Mouse (Mus musculus): ENCODE measurements around the gene Pop5.

Pop5 gene

DNA sequence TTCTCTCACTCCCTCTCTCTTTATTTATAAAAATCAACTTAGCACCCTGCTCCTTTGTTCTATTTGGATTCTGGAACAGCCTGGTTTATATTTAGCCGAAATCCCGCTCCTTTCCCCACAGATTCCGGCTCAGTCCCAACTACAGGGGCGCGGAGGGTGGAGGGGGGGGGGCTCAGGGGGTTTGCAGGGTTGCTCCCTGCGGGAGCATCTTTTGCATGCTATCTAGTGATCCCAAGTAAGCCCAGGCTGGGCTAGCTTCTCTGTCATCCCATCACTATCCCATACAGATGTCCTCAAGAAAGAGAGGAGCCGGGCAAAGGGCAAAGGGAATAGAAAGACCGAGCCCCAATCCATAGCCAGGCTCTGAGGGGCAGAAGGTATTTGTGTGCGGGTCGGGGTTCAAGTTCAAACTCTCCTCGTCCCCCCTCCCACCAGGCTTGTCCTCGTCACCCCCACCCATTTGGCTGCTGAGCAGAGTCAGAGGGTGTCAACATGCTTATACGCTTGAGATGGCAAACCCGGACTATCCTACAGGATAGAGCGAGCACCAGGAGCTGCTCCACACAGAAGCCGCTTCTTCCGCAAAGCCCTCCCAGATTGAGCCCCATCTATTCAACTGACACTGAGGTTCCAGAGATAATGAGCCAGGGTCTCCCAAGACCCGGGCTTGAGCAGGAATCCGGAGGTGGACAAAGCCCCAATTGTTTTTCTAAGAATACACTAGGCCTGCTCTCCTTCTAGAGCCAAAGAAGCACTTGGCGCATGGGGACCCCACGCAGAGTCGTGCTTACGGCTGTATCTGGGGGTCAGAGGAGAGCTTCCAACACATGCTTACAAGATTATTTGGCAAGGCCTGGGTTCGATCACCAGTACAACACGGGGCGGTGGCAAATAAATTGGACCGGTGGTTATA lies 20.1 kb upstream of the Pop5 start:
- DNase-seq: no peak

DNA sequence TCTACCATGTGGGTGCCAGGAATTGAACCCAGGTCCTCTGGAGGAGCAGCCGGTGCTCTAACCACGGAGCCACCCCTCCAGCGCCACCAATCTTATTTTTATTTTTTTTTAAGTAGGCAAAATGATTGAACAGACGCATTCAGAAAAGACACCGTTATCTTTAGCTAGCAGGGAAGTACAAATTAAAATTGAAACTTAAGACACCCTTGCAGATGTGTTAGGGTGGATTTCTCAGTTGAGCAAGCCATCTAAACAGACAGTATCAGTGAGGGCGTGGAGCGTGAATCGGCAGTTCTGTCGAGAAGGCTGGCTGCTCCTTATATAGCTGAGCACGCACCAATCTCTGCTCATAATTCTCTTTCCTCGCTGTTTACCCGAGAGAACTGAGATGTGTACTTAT lies 17.6 kb upstream of the Pop5 start:
- no peak for DNase-seq

DNA sequence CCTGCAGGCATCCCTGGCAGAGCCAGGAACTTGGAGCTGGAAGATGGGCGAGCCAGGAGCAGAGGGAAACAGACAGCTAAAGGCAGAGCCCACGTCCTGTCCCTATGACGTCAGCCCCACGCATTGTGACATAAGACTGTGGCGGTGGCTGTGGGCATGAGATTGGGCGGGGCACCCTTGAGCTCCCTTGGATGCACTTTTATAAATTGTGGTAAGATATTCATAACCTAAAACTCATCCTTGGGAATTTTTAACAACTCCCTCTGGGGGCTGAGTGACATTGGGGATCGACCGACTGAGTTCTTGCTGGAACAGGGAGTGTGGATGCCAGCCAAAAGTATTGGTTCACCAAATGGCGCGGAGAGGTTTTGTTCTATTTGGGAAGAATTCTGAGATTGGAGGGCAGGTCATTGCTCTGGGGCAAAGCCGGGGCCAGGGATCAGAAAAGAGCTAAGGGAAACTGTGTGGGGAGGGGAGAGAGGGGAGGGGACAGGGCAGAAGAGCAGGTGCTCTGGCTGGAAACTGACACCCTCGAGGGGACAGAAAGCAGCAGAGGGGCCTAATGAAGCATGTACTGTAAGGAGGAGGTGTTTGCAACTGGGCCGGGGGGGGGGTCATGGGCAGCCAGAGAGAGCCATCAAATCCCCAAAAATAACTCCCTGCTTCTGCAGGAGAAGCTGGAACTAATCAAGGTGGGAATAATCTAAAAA lies 14.6 kb upstream of the Pop5 start:
- no peak for DNase-seq

DNA sequence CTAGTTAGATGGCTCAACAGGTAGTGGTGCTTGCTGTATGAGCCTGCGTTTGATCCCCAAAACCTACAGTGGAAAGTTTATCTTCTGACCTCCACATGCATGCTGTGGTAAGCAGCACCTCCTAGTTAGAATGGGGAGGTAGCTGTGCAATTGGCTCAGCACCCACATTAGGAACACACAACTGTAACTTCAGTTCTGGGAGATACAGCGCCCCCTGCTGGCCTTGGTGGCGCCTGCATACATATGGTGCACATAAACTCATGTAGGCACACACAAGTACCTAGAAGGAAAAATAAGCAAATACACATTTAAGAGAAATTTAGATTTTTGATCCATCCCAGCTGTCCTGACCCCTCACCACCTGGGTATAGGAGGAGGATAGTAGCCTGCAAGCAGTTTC lies 13.2 kb upstream of the Pop5 start:
- no peak for DNase-seq

DNA sequence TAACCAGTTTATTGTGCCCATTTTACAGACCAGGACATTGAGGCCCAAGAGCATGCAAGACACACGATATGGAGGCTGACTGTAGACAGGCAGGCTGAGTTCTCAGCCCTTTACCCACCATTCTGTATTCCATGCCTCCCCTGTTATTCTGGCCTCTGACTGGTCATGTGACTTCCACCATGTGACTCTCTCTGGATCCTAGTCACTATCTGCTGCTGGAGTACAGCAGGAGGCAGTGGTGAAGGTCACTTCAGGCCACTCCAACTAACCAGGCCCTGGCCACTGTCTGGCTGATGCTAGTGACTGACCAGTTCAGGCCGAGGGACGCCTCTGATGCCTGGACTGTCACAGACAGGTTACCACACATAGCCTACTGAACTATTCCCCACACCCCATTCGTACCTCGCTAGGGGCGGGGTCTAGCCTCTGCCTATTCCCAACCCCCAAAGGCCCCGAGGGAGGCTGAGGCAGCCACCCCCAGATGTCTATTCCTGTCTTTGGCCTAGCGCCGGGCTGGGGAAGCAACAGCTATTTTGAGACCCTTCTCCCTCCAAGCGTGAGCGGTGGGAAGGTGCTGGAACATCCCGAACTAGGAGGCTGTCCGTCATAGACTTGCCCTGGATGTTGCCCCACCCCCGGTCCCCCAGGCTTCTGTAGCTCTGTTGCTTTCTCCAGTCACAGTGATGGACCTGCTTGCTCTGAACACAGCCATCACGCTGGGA lies 4.6 kb upstream of the Pop5 start:
- DNase-seq: no peak

DNA sequence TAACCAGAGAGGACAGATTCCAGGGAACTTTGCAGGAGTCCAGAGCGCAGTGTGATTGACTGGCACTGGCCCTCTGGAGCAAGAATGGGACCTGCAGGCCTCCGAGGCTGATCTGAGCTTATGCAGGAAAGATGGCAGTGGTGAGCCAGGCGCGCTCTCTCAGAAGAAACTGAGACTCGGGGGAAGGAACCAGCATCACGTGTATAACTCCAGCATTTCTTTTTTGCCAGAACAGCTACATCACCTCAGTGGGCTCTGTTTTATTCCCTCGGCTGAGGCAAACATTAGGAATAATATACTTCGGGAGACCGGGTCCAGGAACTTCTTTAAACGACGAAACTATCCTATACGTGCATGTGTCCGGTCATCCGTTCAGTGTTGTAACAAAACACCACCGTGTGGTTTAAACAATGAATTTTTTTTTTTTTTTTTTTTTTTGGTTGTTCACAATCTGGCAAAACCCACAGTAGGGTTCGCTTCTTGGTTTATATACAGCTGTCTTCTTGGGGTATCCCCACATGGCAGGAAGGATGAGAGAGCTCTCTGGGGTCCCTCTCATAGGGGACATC lies 4.0 kb upstream of the Pop5 start:
- DNase-seq: no peak

DNA sequence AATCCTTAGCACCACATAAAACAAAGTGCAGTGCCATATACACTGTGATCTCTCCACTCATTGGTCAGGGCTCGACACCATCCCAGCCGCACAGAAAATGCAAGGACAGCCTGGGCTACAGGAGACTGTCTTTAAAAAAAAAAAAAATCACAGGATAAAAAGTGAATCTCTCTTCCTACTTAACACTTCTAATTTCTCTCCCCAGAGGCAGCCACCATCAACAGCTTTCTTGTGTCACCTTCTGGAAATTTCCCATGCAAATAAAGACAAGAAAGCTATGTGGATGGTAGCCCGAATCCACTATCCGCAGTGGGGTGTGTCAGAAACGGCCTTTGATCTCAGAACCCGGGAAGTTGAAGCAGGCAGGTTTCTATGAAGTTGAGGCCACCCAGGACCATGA lies 3.1 kb upstream of the Pop5 start:
- no peak for DNase-seq

DNA sequence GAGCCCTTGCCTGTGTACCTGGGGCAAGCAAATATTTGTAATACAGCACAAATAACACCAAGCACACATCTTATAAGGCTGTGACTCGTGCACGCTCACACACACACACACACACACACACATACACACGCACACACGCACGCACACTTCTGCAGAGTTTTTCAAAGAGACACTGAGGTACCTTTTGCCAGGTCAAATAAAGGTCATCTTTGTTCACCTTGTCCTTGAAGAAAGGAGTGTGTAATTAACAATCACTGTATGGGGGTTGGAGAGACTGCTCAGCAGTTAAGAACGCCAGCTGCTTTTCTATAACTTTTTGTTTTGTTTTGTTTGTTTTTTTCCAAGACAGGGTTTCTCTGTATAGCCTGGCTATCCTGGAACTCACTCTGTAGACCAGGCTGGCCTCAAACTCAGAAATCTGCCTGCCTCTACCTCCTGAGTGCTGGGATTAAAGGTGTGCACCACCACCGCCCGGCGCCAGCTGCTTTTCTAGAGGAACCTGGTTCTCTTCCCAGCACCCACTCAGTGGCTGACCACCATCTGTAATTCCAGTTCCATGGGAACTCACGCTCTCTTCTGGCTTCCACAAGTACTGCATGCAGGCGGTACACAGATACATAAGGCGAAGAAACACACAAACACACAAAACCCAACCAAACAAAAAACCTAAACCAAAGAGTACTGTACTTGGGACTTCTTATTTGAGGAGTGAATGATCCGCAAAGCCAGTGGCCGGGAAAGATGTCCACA lies 2.4 kb upstream of the Pop5 start:
- no peak for DNase-seq

DNA sequence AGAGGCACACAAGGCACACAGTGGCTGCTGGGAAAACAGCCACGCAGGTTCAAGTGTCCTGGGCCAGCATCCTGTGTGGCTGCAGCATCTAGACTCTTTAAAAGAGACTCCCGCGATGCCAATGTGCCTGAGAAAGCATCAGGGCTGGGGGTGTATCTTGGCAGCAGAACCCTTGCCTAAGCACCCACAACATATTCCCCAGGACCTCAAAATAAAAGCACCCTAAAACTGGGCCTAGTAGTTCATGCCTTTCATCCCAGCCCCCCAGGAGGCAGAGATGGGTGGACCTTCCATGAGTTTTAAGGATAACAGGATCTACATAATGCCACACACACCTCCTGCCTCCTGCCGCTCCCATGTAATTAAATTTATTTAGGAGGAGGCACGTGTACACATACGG lies 1.1 kb upstream of the Pop5 start:
- DNase-seq: no peak

DNA sequence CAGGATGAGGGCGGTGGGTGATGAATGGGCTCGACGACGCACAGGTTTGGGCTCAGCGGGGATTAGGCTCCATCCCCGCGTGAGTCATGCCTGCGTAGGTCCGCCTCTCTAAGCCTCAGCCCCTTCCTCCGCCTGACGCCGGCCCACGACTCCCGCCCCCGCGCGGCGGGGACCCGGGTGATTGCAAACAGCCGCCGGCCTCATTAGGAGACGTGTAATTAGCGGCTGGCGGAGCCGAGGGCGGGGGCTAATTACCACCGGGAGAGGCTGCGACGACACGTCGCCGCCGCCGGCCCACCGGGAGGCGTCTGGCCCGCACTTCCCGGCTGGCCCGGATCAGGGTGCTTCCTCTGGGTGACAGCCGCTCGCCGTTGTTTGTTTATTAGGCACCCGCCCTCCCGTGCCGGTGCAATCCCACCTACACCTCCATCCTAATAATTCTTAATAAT lies 289 bp upstream of the Pop5 start:
- DNase-seq: peak; percentile 45 to 55

DNA sequence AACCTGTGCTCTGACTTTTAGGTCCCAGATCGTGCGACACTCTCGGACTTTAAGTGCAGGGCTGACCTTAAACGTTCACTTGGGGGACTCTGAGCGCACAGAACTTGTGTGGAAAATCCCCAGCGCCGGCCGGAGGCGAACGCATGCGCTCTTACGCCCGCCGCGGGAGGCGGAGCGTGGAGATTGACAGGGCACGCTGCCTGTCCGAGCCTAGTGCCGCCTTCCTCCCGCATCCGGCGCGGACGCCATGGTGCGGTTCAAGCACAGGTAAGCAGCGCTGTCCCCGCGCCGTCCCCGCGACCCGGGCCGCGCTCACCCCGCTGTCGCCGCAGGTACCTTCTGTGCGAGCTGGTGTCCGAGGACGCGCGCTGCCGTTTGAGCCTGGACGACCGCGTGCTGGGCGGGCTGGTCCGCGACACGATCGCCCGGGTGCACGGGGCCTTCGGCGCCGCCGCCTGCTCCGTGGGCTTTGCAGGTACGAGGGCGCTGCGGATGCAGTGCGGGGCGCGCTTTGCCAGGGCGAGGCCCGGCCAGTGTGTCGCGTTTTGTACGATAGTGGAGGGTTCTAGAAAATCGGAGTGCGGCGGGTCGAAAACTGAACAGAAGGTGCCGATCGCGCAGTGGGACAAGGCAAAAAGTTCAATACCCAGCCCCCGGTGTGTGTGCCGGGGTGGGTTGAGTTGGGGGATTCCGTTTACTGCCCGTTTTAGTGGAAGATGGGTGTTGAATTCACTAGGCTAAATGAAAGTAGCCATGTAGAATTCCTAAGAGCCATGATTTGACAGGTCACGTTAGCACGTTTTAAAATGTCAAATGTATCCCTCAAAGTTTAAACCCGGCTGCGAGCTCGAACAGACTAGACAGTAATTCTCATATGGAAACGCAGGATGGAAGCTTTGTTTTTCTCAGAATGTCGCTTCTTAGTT lies 2.4 kb downstream of the Pop5 start:
- peak; percentile 93 to 95 for DNase-seq

DNA sequence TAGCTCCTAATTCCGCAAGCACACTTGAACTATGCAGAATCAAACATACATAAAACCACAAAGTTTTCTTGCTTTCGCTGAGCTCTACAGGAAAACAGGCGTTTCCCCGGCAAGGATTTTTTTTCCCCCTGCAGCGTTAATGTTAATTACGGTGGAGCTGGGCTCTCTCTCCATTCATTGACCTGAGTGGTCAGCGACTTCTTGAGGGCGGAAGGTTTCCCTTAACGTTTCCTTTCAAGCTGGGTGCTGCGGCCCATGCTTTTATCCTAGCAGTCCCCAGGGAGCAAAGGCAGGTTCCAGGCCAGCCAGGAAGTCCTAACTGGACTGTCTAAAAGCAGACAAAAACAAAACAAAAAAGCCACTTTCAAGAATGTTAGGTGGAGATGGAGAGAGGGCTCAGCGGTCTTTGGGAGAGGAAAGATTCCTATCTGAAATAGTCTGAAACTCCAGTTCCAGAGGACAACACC lies 3.1 kb downstream of the Pop5 start:
- no peak for DNase-seq

DNA sequence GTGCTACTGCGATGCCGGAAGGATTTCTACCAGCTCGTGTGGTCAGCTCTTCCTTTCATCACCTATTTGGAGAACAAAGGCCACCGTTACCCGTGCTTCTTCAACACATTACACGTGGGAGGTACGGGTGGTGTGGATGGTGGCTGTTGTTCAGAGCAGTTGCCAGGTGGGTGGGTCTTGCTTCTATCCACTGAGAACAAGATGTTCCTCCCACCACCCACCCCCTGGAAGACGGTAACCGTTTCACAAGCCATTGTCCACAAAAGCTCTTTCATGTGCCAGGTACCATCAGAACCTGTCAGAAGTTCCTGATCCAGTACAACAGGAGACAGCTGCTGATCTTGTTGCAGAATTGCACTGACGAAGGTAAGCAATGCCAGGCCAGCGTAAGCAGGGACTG lies 4.6 kb downstream of the Pop5 start:
- no peak for DNase-seq

DNA sequence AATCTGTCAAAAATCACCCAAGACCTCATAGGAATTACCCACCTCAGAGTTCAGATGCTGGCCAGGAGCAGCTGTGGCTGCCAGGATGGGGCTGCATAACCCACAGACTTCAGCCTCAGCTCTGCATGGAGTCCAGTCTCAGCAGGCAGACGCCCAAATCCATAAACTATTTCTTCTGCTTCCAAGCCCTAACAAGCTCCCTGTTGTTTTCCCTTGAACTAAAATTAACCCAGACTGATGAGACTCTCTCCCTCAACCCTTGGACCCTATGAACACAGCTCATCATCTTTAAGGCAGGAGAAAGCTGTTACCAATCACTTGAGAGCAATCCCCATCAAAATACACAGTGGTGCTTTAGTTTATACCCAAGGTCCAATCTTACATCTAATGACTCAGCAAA lies 19.8 kb downstream of the Pop5 start:
- DNase-seq: no peak

DNA sequence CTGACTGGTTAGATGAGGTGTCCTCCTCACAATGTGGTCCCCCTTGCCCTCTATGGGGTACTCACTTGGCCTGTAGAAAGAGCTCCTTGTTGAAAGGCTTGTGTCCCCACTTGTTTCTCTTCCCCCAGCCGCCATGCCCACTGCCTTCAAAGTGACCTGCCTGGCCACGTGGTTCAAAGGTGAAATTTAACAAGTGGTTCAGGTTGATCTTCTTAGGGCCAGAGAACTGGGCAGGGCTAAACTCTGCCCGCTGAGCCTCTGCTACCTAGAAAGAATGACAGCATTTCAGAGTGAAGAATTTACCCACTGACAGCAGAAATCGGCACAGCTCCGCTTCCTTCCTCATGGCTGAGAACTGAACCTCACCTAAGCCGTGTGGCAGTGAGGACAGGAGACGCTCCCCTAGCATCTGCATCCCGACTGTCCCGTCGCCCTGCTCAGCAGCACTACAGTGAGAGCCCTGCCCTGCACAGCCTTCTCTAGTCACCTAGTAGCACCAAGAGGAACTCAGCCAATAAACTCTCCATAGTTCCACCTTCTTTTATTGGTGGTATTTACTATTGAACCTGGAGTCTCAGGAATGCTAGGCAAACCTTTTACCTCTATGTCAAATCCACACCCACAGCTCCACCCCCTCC lies 21.4 kb downstream of the Pop5 start:
- no peak for DNase-seq

DNA sequence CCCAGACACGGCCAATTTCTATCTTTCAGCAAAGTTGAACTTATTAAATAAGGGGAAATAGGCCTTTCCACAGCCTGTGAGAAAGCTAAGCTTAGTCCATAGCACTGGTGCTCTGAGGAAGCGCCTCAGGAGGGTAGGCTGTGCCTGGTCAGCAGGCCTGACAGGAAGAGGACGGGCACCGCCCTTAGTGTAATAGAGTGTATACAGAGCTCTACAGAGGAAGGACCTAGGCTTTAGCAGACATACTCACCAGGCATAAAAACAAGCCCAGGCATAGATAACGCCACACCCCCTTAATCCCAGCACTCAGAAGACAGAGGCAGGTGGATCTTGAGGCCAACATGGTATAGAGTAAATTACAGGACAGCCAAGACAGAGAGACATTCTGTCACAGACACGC lies 24.7 kb downstream of the Pop5 start:
- no peak for DNase-seq

DNA sequence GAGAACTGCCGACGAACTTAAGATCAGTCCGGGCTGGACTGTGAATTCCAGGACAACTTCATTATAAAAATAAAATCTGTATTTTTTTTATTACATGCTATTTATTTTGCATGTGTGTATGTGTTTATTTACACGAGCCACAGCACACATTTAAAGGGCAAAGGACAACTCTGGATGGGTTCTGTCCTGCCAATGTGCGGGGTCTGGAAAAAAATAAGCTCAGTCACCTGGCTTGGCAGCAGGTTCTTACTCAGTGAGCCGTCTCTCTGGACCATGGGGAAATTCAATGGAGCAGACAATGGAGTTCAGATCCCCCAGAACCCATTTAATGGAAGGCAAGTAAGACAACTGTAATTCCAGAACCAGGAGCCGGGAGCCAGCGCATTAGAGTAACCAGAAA lies 25.5 kb downstream of the Pop5 start:
- DNase-seq: no peak

DNA sequence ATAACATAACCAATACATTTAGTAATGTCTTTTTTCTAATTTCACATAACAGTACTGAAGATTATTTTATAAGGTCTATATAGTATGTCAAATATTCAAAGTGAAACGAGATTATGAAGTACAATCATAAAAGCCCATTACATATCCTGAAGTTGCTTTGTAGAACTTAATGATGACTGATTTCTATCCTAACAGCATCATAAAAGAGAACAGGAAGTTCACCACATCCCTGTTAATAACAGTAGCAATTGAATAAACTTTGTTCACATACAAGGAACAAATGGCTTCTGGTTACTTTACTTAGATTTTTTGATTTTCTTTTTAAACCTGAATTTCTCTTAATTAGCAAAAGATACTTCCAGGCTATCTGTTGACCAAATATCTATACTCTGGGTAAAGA lies 26.2 kb downstream of the Pop5 start:
- DNase-seq: no peak

DNA sequence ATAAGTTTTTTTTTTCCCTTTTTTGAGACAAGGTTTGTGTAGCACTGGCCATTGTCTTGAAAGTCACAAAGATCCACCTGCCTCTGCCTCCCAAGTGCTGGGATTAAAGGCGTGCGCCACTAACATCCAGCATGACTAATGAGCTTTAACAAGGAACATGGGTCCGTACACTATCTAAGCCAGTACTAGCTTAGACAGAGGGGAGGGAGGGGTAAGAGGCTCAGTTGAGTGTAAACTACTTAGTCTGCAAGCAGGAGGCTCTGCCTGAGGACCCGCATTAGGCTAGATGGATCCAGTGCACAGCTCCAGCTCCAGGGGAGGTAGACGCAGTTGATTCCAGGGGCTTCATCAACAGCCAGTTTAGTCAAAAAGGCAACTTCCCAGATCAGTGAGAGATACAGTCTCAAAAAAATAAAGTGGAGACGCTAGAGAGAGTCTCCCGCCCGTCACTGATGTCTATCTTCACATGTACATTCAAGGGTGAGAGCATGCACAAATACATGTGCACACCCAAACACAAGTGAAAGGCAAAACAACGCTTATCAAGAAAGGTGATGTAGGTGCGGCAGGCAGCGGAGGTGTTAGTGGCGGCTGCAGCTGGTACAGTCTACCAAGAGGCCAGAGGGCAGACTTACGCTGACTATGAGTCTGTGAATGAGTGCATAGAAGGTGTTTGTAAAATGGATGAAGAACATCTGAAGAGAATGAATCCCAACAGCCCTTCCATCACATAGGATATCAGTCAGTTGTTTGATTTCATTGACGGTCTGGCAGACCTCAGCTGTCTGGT lies 27.1 kb downstream of the Pop5 start:
- no peak for DNase-seq

DNA sequence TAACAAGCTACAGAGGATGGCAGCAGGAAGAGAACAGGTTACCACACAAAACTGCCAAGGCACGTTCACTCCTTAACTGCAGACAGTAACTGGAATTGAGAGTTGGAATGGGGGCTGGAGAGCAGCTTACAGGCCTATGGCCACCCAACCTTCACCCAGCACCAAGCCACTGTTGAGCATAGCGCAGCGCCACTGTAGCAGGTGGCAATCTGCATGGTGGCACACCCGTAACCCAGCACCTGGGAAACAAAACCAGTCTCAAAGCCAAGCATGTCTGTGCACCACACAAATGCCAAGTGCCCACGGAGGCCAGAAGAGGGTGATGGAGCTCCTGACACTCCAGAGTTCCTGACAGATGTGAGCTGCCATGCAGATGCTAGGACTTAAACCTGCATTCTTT lies 30.7 kb downstream of the Pop5 start:
- DNase-seq: no peak

All from thymus, postnatal 36 days (tissue).